Mouse (Mus musculus): ENCODE data around the gene Tnr.

DNA sequence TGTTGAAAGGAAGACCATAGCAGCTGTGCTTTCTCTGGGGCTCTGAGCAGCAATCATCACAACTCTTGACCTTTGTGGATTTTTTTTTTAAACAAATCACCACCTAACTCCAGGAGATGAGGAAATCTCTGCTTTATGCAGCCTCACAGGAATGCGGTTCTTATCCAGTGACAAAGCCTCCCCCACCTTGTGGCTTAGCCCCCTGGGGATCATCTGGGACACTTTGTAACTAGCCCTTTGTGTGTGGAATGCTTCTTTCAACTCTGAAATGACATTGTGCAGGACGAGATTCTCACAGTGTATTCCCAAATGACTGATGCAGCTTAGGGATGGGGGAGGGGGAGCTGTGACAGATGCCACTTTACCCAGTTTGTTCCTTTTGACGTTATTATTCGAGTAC, 12.0 kb downstream of the Tnr start:
- no peak for TF ChIP-seq POLR2A (IDR thresholded peaks at IDR 0.05; ENCODE audit: low read depth, low read length)
- TF ChIP-seq CTCF (conservative IDR thresholded peaks at IDR 0.05; ENCODE audit: insufficient read depth, insufficient read length, low read depth, low read length): no peak
